Mouse (Mus musculus): ENCODE measurements at regions not wholly inside any gene's neighbourhood (a gene's known extent, or its start where the extent isn't known, plus 50 kb on each side); places are given as distances from the start of the nearest gene placed in this dataset.

- in situ Hi-C loops (cut with MboI; ENCODE audit: unreplicated experiment in 2 of 2) = no loop called here
Observed at GRCm38 (mm10) chr5:119739386-119739785, 68.9 kb downstream of the Tbx3 start.

- in situ Hi-C loops (cut with MboI; ENCODE audit: unreplicated experiment in 2 of 2) = loop anchor here (10.0 kb wide), 1 partner anchor 354 kb away; no protein-coding TSS in a partner anchor
Observed at GRCm38 (mm10) chr5:119741116-119741515, 70.6 kb downstream of the Tbx3 start.

GRCm38 (mm10) chr5:119743733-119744132 is 73.3 kb downstream of the Tbx3 start:
- in situ Hi-C loops (cut with MboI; ENCODE audit: unreplicated experiment in 2 of 2) = loop anchor here (10.0 kb wide), 1 partner anchor 351 kb away; no protein-coding TSS in a partner anchor

- in situ Hi-C loops (cut with MboI; ENCODE audit: unreplicated experiment in 2 of 2) = loop anchor here (10.0 kb wide), 1 partner anchor 348 kb away; no protein-coding TSS in a partner anchor
Observed at GRCm38 (mm10) chr5:119747038-119747437, 76.6 kb downstream of the Tbx3 start.

GRCm38 (mm10) chr5:119748667-119749066 is 78.2 kb downstream of the Tbx3 start:
- in situ Hi-C loops (cut with MboI; ENCODE audit: unreplicated experiment in 2 of 2) = loop anchor here (10.0 kb wide), 1 partner anchor 346 kb away; no protein-coding TSS in a partner anchor

GRCm38 (mm10) chr5:119749153-119749552 is 78.7 kb downstream of the Tbx3 start:
- in situ Hi-C loops (cut with MboI; ENCODE audit: unreplicated experiment in 2 of 2) = loop anchor here (10.0 kb wide), 1 partner anchor 346 kb away; no protein-coding TSS in a partner anchor

GRCm38 (mm10) chr5:119755782-119756181 is 76.7 kb upstream of the Tbx5 start:
- in situ Hi-C loops (cut with MboI; ENCODE audit: unreplicated experiment in 2 of 2) = no loop called here

GRCm38 (mm10) chr5:119758880-119759279 is 73.6 kb upstream of the Tbx5 start:
- in situ Hi-C loops (cut with MboI; ENCODE audit: unreplicated experiment in 2 of 2) = no loop called here

GRCm38 (mm10) chr5:119762102-119762501 is 70.4 kb upstream of the Tbx5 start:
- in situ Hi-C loops (cut with MboI; ENCODE audit: unreplicated experiment in 2 of 2) = no loop called here

- in situ Hi-C loops (cut with MboI; ENCODE audit: unreplicated experiment in 2 of 2) = no loop called here
Observed at GRCm38 (mm10) chr5:119763337-119763736, 69.1 kb upstream of the Tbx5 start.

GRCm38 (mm10) chr5:119766372-119766771 is 66.1 kb upstream of the Tbx5 start:
- in situ Hi-C loops (cut with MboI; ENCODE audit: unreplicated experiment in 2 of 2) = no loop called here

- in situ Hi-C loops (cut with MboI; ENCODE audit: unreplicated experiment in 2 of 2) = no loop called here
Observed at GRCm38 (mm10) chr5:119770951-119771350, 61.5 kb upstream of the Tbx5 start.

- in situ Hi-C loops (cut with MboI; ENCODE audit: unreplicated experiment in 2 of 2) = no loop called here
Observed at GRCm38 (mm10) chr5:119776106-119776887, 56.2 kb upstream of the Tbx5 start.

GRCm38 (mm10) chr5:119777836-119778235 is 54.6 kb upstream of the Tbx5 start:
- in situ Hi-C loops (cut with MboI; ENCODE audit: unreplicated experiment in 2 of 2) = no loop called here

GRCm38 (mm10) chr5:119781375-119781774 is 51.1 kb upstream of the Tbx5 start:
- in situ Hi-C loops (cut with MboI; ENCODE audit: unreplicated experiment in 2 of 2) = no loop called here
